ENCODE assay signal across 7 mouse cellular contexts in the genomic region with DNA sequence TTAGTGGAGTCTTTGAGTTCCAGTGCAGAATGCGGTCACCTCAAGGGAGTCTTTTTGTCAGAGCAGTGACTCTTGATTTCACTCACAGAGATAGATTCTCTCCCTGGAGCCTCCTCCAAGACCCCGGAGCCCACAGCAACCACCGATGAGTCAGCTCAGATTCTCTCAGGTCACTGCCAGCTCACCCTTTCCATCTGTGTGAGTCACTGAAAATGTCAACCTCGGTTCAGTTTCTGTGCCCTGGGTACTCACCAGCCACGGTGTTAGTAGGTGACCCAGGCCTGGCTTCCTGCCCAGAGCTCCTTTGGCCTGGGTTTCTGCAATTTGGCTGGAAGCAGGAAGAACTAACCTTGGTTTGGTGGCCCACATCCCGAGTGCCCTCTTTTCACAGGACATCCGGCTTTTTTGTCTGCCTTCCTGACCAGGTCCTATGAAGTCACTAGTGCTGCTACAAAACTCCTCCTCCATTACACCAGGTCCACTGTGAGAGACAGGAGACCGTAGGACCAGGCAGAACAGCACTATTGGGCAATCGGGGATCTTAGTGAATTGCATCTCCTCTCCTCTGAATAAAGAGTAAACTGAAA.
DNase-seq lines count a peak whose midpoint lies in the region; ATAC-seq and TF ChIP-seq lines count a peak whose summit lies in the region.

No protein-coding gene starts in this region.

- no peak overlapping the region for H3K9ac ChIP-seq in stomach, postnatal 0 days (ENCODE audit: low read length)

- H3K36me3 ChIP-seq in stomach, postnatal 0 days (ENCODE audit: control insufficient read depth, insufficient read depth, low read length), result no peaks in the 10 kb centered on the region

- DNase-seq in adrenal gland, adult 2 months, result peak; percentile 97
- DNase-seq in heart, adult 8-10 months (ENCODE audit: low spot score), result peak; percentile 47
- peak; percentile 89 to 91 for DNase-seq in kidney, postnatal 25 days
- DNase-seq in stomach, postnatal 0 days (ENCODE audit: low spot score), result no peak
- no peak for DNase-seq in left cerebral cortex, postnatal 36 days (ENCODE audit: low spot score in 2 of 2)
- DNase-seq in neural tube, embryonic 10.5 days (ENCODE audit: extremely low spot score, low spot score), result no peak

- intact Hi-C loops in left cerebral cortex, postnatal 36 days (cut with DNase I), result no loop called here

- no peak overlapping the region for H3K4me2 ChIP-seq in stomach, postnatal 0 days (replicated peaks; ENCODE audit: low read depth)

- H3K4me3 ChIP-seq in stomach, postnatal 0 days (ENCODE audit: low read depth, low read length), result no peak overlapping the region

- ATAC-seq in CD4-positive, CD25-positive, alpha-beta regulatory T cell, adult 4 months, result peak; percentile 90
- ATAC-seq in stomach, postnatal 0 days (ENCODE audit: low FRiP score, low TSS enrichment), result 0 out of 2 replicates have a peak, but pooled peaks have one; percentile 32

- no peaks in the 10 kb centered on the region for H3K9me3 ChIP-seq in stomach, postnatal 0 days (ENCODE audit: control insufficient read depth, low read length)

- WGBS in stomach, postnatal 0 days, result 69% methylated on average over 9 of the region's 9 CpGs

- no peak for TF ChIP-seq EP300 in stomach, postnatal 0 days (optimal IDR thresholded peaks at IDR 0.05)

- no peaks in the 10 kb centered on the region for H3K27me3 ChIP-seq in stomach, postnatal 0 days (ENCODE audit: control insufficient read depth, insufficient read depth, low read length)

- TF ChIP-seq CTCF in stomach, postnatal 0 days (IDR thresholded peaks at IDR 0.05; ENCODE audit: low read depth), result no peak

- H3K27ac ChIP-seq in stomach, postnatal 0 days (replicated peaks), result no peak overlapping the region

- H3K4me1 ChIP-seq in stomach, postnatal 0 days (replicated peaks; ENCODE audit: control insufficient read depth, insufficient read depth), result 0 out of 2 replicates have a peak, but pooled peaks cover 3% of the 10 kb centered on the region

Comparison
In these comparisons a context has a peak if more than half of its experiments do, and no peak if none do; other contexts are left out.
1. DNase-seq: peak in adrenal gland, adult 2 months (single experiment), heart, adult 8-10 months (single experiment) and kidney, postnatal 25 days (2 of 2); none in stomach, postnatal 0 days (single experiment), left cerebral cortex, postnatal 36 days (0 of 2) and neural tube, embryonic 10.5 days (single experiment).